Mouse (Mus musculus): ENCODE results near the gene Gm3573. TPM values are rescaled to one million over a fixed set of nuclear protein-coding genes. Genes with fewer than 3 reads are reported as not detected.
"Not testable (repeated sequence)": the region's sequence is repeated elsewhere in the genome, so short reads cannot be mapped to it uniquely, and the experiment has no call there.

Gm3573 gene
- not detected in 2 replicates for polyA plus RNA-seq (2012; rRNA removed)

GRCm38 (mm10) chr14:42190691-42191090, at the start of gene Gm3573:
Gene Gm3573 (minus strand): TSS chr14:42190791.
- H3K4me3 ChIP-seq (ENCODE audit: insufficient read depth, low read length); H3K4me1 ChIP-seq (ENCODE audit: control insufficient read depth, insufficient read depth, low read length); H3K27ac ChIP-seq (ENCODE audit: insufficient read depth, low read length): not testable (repeated sequence)

- not testable (repeated sequence) for H3K4me1 ChIP-seq (ENCODE audit: control insufficient read depth, insufficient read depth, low read length); H3K4me3 ChIP-seq (ENCODE audit: insufficient read depth, low read length); H3K27ac ChIP-seq (ENCODE audit: insufficient read depth, low read length)
Measured at GRCm38 (mm10) chr14:42216766-42217537, 26.4 kb upstream of the Gm3573 start.

GRCm38 (mm10) chr14:42183936-42184335, 6.7 kb downstream of the Gm3573 start:
- H3K27ac ChIP-seq (ENCODE audit: insufficient read depth, low read length); H3K4me3 ChIP-seq (ENCODE audit: insufficient read depth, low read length); H3K4me1 ChIP-seq (ENCODE audit: control insufficient read depth, insufficient read depth, low read length): not testable (repeated sequence)

GRCm38 (mm10) chr14:42162522-42162921, 28.1 kb downstream of the Gm3573 start, which contains the start of gene Gm17027:
Gene Gm17027 (minus strand): TSS chr14:42162622.
- not testable (repeated sequence) for H3K4me1 ChIP-seq (ENCODE audit: control insufficient read depth, insufficient read depth, low read length); H3K27ac ChIP-seq (ENCODE audit: insufficient read depth, low read length); H3K4me3 ChIP-seq (ENCODE audit: insufficient read depth, low read length)

Other genes with a start within 250 kb of the Gm3573 start
- not detected in 2 replicates for gene 1700024B05Rik, start 246.8 kb downstream of the Gm3573 start, polyA plus RNA-seq (2012; rRNA removed)
- not detected in 2 replicates for gene Gm6401, start 222.9 kb downstream of the Gm3573 start, polyA plus RNA-seq (2012; rRNA removed)
- not detected in 2 replicates for gene Gm3543, start 207.5 kb downstream of the Gm3573 start, polyA plus RNA-seq (2012; rRNA removed)
- not detected in 2 replicates for gene Gm7951, start 73.4 kb downstream of the Gm3573 start, polyA plus RNA-seq (2012; rRNA removed)
- gene Gm17027, start 28.2 kb downstream of the Gm3573 start, polyA plus RNA-seq (2012; rRNA removed): not detected in 2 replicates
- gene Gm17026, start 69.3 kb upstream of the Gm3573 start, polyA plus RNA-seq (2012; rRNA removed): not detected in 2 replicates
- gene Gm9611, start 106.6 kb upstream of the Gm3573 start, polyA plus RNA-seq (2012; rRNA removed): not detected in 2 replicates
- 0.08 TPM in 1 of 2 replicates, not detected in the other for gene Gm7995, start 119.4 kb upstream of the Gm3573 start, polyA plus RNA-seq (2012; rRNA removed)
- gene Gm8005, start 248.9 kb upstream of the Gm3573 start, polyA plus RNA-seq (2012; rRNA removed): not detected in 2 replicates

Measured in cortical plate, adult 2 months (tissue).